9 mouse cellular contexts compared by ENCODE assay signal in genomic region chr9:58155366-58155765, GRCm38 (mm10). TPM values are rescaled to one million over a fixed set of nuclear protein-coding genes. Genes with fewer than 3 reads are reported as not detected.
DNase-seq lines count a peak whose midpoint lies in the region; ATAC-seq lines count a peak whose summit lies in the region.
"Had no signal": no experiment of that assay in that cellular context is flagged by ENCODE, and none has a peak within 500 bp of the region (broad histone marks: within the 10 kb centered on the region; RNA-seq: fewer than 3 reads in every experiment).

No protein-coding gene starts in this region.

- H3K4me1 ChIP-seq in lung, embryonic 15.5 days = peaks cover 76% of the 10 kb centered on the region
- peaks cover 23% of the 10 kb centered on the region for H3K4me1 ChIP-seq in forebrain, embryonic 15.5 days
- peaks cover 77% of the 10 kb centered on the region for H3K4me1 ChIP-seq in limb, embryonic 15.5 days

- H3K9me3 ChIP-seq in lung, embryonic 15.5 days = no peaks in the 10 kb centered on the region
- H3K9me3 ChIP-seq in forebrain, embryonic 15.5 days = no peaks in the 10 kb centered on the region
- no peaks in the 10 kb centered on the region for H3K9me3 ChIP-seq in limb, embryonic 15.5 days
- H3K9me3 ChIP-seq: neural tube, embryonic 12.5 days had no signal

- H3K27me3 ChIP-seq in lung, embryonic 15.5 days = no peaks in the 10 kb centered on the region
- H3K27me3 ChIP-seq in forebrain, embryonic 15.5 days = no peaks in the 10 kb centered on the region
- no peaks in the 10 kb centered on the region for H3K27me3 ChIP-seq in limb, embryonic 15.5 days
- H3K27me3 ChIP-seq: neural tube, embryonic 12.5 days had no signal

- peak overlapping the region; percentile 59 for H3K4me2 ChIP-seq in lung, embryonic 15.5 days
- H3K4me2 ChIP-seq in forebrain, embryonic 15.5 days (replicated peaks) = no peak overlapping the region
- H3K4me2 ChIP-seq in limb, embryonic 15.5 days = peak overlapping the region; percentile 74
- H3K4me2 ChIP-seq: neural tube, embryonic 12.5 days had no signal

- no peak for DNase-seq in lung, adult 18-20 months
- DNase-seq in heart, postnatal 4 days = peak; percentile 83
- DNase-seq in frontal cortex, postnatal 36 days (ENCODE audit: low spot score in 2 of 2) = no peak
- DNase-seq in cerebellum, adult 9-10 months = no peak
- no peak for DNase-seq in right cerebral cortex, adult 18-20 months

- peak; percentile 60; the same call in 1 of the 2 replicates for ATAC-seq in lung, embryonic 15.5 days (ENCODE audit: borderline replicate concordance, extremely low read depth, low FRiP score, low TSS enrichment)
- peak; percentile 48; the same call in 1 of the 2 replicates for ATAC-seq in forebrain, embryonic 15.5 days (replicated peaks)
- no peak for ATAC-seq in limb, embryonic 15.5 days (ENCODE audit: insufficient number of reproducible peaks, low FRiP score, low TSS enrichment, low read depth)

- H3K36me3 ChIP-seq in lung, embryonic 15.5 days = no peaks in the 10 kb centered on the region
- H3K36me3 ChIP-seq in forebrain, embryonic 15.5 days = no peaks in the 10 kb centered on the region
- H3K36me3 ChIP-seq in limb, embryonic 15.5 days = no peaks in the 10 kb centered on the region; the same call in 1 of the 2 replicates
- H3K36me3 ChIP-seq: neural tube, embryonic 12.5 days had no signal

- 23% methylated on average over 3 of the region's 3 CpGs for WGBS in lung, embryonic 15.5 days
- 49% methylated on average over 3 of the region's 3 CpGs for WGBS in forebrain, embryonic 15.5 days
- 26% methylated on average over 3 of the region's 3 CpGs for WGBS in limb, embryonic 15.5 days

- H3K9ac ChIP-seq in lung, embryonic 15.5 days = no peak overlapping the region
- H3K9ac ChIP-seq in forebrain, embryonic 15.5 days (replicated peaks) = no peak overlapping the region
- H3K9ac ChIP-seq in limb, embryonic 15.5 days = no peak overlapping the region
- H3K9ac ChIP-seq: neural tube, embryonic 12.5 days had no signal

- peak overlapping the region; percentile 66 for H3K27ac ChIP-seq in lung, embryonic 15.5 days
- H3K27ac ChIP-seq in forebrain, embryonic 15.5 days (replicated peaks) = peak overlapping the region; percentile 36
- peak overlapping the region; percentile 28; the same call in 1 of the 2 replicates for H3K27ac ChIP-seq in limb, embryonic 15.5 days
- H3K27ac ChIP-seq: neural tube, embryonic 12.5 days had no signal

- no peak overlapping the region for H3K4me3 ChIP-seq in lung, embryonic 15.5 days
- no peak overlapping the region for H3K4me3 ChIP-seq in forebrain, embryonic 15.5 days
- 0 out of 2 replicates have a peak overlapping the region, but pooled peaks have one; percentile 12 for H3K4me3 ChIP-seq in limb, embryonic 15.5 days
- H3K4me3 ChIP-seq: neural tube, embryonic 12.5 days had no signal

RNA-seq across cellular contexts. Expression of gene Ccdc33, which starts 36.7 kb away (rescaled TPM):
- 0.05 and 0.16 TPM in 2 replicates for polyA plus RNA-seq in lung, embryonic 15.5 days (2015; fragmentation: Nextera tagmentation; extraction: Ambion mirVana)
- 0.93 and 1.1 TPM in 2 replicates for polyA plus RNA-seq in forebrain, embryonic 15.5 days (2015; fragmentation: Nextera tagmentation; extraction: Ambion mirVana)
- total RNA-seq in heart, postnatal 4 days (2021) = not detected
- polyA plus RNA-seq in limb, embryonic 15.5 days (2015; fragmentation: Nextera tagmentation; extraction: Ambion mirVana) = not detected in 2 replicates

RNA-seq across cellular contexts. Expression of gene Islr, which starts 48.7 kb away (rescaled TPM):
- 89.5 and 89.6 TPM in 2 replicates for polyA plus RNA-seq in lung, embryonic 15.5 days (2015; fragmentation: Nextera tagmentation; extraction: Ambion mirVana)
- 15.1 and 16.9 TPM in 2 replicates for polyA plus RNA-seq in forebrain, embryonic 15.5 days (2015; fragmentation: Nextera tagmentation; extraction: Ambion mirVana)
- total RNA-seq in heart, postnatal 4 days (2021) = 10 to 100 TPM; 25.4 to 31.0 TPM
- 216 and 254 TPM in 2 replicates for polyA plus RNA-seq in limb, embryonic 15.5 days (2015; fragmentation: Nextera tagmentation; extraction: Ambion mirVana)

RNA-seq across cellular contexts. Expression of gene Islr2, which starts 48.8 kb away (rescaled TPM):
- 0.06 and 0.15 TPM in 2 replicates for polyA plus RNA-seq in lung, embryonic 15.5 days (2015; fragmentation: Nextera tagmentation; extraction: Ambion mirVana)
- polyA plus RNA-seq in forebrain, embryonic 15.5 days (2015; fragmentation: Nextera tagmentation; extraction: Ambion mirVana) = 83.3 and 83.4 TPM in 2 replicates
- under 1 TPM; 0.83 to 0.86 TPM for total RNA-seq in heart, postnatal 4 days (2021)
- 0.55 and 1.5 TPM in 2 replicates for polyA plus RNA-seq in limb, embryonic 15.5 days (2015; fragmentation: Nextera tagmentation; extraction: Ambion mirVana)

Comparison
In these comparisons a context has a peak if more than half of its experiments do, and no peak if none do; other contexts are left out.
1. RNA of gene Islr2, which starts 48.8 kb away (polyA plus RNA-seq): 83.3 to 83.4 TPM in forebrain, embryonic 15.5 days; 0.55 to 1.5 TPM in limb, embryonic 15.5 days and 0.06 to 0.15 TPM in lung, embryonic 15.5 days; every median in the first group is over 10 times any median in the second.
2. Peak in every context shown above with its lines, with median percentiles within 50 percentile points of each other: H3K27ac ChIP-seq.